Mouse (Mus musculus): ENCODE data around the gene Olfr204. TPM values are rescaled to one million over a fixed set of nuclear protein-coding genes. Genes with fewer than 3 reads are reported as not detected.

Gene Olfr204
- not detected in 2 replicates for polyA plus RNA-seq (2015; fragmentation: Nextera tagmentation; extraction: Ambion mirVana)

DNA sequence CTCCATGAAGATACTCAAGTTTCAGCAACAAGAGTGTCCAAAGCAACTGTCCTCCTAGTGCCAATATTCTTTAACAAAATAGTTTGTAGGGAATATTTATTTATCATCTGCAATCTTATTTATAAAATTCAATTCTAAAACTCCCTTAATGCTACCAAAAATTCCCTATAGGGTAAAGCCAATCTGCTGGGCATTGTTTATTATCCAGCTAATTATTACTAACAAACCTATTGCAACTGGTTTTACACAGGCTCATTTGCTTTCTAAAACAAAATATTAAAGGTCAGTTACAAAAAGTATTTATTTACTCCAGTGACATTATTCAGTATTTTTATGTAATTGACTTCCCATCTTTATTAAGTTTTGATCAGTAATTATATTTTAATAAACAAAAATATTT, at the start of gene Olfr204:
Gene Olfr204, minus strand, starts transcription at position 101 of the 400 bp plus-strand sequence.

DNA sequence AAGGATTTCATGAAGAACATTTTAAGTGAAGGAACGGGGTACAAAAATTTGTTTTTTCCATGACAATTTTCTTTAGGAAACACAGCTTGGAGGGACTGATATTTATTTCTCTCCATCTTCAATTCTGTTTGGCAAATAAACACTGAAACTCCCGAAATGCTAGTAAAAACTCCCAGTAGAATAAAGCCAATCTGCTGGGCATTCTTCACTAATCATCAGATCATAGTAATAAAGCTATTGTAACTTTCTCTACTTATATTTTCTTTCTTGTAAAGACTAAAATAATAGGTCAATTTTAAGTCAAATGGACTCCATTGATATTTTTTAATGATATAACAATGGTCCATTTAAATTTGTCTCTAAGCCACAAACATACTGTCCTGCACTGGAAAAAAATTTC, 45.8 kb upstream of the Olfr204 start, which contains the start of gene Olfr209:
Gene Olfr209, minus strand, starts transcription at position 101 of the 400 bp plus-strand sequence.

DNA sequence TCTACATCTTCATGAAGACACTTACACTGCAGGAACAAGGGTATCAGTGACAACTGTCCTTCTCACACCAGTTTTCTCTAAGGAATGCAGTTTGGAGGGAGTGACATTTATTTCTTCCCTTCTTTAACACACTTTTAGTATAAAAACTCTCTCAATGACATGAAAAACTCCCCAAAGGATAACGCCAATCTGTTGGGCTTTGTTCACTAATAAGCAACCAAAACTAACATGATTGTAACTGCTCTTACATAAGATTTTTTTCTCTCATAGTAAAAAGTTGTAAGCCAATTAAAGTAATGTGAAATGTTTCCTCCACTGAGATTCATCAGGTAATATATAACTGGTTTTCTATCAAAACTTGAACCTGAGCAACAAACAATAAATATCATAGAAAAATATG, 31.1 kb upstream of the Olfr204 start, which contains the start of gene Olfr206:
Gene Olfr206, minus strand, starts transcription at position 101 of the 400 bp plus-strand sequence.

DNA sequence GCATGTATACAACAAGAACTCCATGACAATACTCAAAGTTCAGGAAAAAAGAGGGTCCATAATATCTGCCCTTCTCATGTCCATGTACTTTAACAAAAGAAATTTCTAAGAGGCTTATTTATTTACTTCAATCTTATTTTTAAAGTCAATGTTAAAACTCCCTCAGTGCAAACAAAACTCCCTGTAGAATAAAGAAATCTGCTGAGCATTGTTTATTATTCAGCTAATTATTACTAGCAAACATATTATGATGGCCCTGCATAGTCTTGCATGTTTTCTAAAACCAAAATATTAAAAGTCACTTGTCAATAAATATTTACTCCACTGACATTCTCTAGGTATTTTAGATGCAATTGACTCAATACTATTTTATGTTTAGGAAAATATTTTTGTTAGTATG, 13.0 kb upstream of the Olfr204 start, which contains the start of gene Olfr205:
Gene Olfr205, minus strand, starts transcription at position 101 of the 400 bp plus-strand sequence.

DNA sequence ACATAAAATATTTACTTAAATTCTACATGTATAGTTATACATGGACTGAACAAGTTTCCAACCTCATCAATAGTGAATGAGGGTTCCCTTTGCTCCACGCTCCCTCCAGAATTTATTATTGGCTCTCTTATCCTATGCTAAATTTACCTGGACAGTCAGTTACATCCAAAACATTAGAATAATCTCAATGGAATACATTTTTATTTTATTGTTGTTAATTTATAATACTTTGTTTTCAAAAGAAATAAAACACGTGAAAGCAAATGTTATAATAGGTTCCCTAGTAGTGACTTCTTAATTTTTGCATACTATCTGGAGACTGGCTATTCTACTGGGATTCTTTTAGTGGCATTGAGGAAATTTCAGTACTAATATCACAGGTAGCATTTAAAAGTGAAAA, 19.5 kb downstream of the Olfr204 start, which contains the start of gene Olfr203:
Gene Olfr203, plus strand, starts transcription at position 301 of the 400 bp plus-strand sequence.

DNA sequence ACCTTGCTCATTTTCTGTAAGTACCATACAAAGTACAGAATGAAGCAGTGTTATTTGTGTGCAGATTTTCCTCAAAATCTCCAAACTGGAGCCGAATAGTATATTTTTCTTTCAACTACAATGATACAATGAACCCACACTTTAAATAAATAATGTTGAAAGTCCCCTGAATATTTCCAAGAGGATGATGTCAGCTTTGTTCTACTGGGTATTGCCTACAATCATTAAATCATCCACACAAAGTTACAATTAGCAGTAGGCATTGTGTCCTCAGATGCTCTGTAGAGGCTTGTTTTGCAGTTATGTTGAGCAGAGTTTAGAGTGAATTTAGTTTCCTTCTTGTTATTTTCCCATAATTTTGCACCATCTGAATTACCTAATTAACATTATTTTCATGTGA, 31.4 kb downstream of the Olfr204 start, which contains the start of gene Olfr202:
Gene Olfr202, minus strand, starts transcription at position 101 of the 400 bp plus-strand sequence.

DNA sequence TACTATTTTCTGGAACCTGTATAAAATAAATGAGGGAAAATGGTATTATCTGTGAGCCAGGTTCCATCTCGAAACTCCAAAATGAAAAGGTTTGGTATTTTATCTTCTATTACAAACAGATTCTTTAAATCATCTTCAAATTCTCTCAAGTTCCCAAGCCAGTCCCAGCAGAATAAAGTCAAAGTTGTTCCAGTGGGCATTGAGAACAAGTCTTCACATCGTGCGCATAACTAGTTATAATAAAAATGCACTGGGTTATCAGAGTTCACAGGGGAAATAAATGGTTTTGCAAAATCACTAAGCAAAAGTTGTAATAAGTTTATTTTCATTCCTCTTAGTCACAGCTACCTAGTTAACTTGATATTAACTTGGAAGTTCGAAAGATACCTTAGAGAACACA, 45.5 kb downstream of the Olfr204 start, which contains the start of gene Olfr201:
Gene Olfr201, minus strand, starts transcription at position 101 of the 400 bp plus-strand sequence.

Other genes with a start within 250 kb of the Olfr204 start
- not detected in 2 replicates for gene Olfr190, start 240.2 kb downstream of the Olfr204 start, polyA plus RNA-seq (2015; fragmentation: Nextera tagmentation; extraction: Ambion mirVana)
- gene Olfr191, start 228.4 kb downstream of the Olfr204 start, polyA plus RNA-seq (2015; fragmentation: Nextera tagmentation; extraction: Ambion mirVana), result not detected in 2 replicates
- not detected in 2 replicates for gene Olfr193, start 206.4 kb downstream of the Olfr204 start, polyA plus RNA-seq (2015; fragmentation: Nextera tagmentation; extraction: Ambion mirVana)
- not detected in 2 replicates for gene Olfr194, start 197.2 kb downstream of the Olfr204 start, polyA plus RNA-seq (2015; fragmentation: Nextera tagmentation; extraction: Ambion mirVana)
- not detected in 2 replicates for gene Olfr195, start 171.2 kb downstream of the Olfr204 start, polyA plus RNA-seq (2015; fragmentation: Nextera tagmentation; extraction: Ambion mirVana)
- gene Olfr196, start 147.8 kb downstream of the Olfr204 start, polyA plus RNA-seq (2015; fragmentation: Nextera tagmentation; extraction: Ambion mirVana), result not detected in 2 replicates
- gene Olfr198, start 114.7 kb downstream of the Olfr204 start, polyA plus RNA-seq (2015; fragmentation: Nextera tagmentation; extraction: Ambion mirVana), result not detected in 2 replicates
- gene Olfr199, start 98.5 kb downstream of the Olfr204 start, polyA plus RNA-seq (2015; fragmentation: Nextera tagmentation; extraction: Ambion mirVana), result not detected in 2 replicates
- not detected in 2 replicates for gene Olfr201, start 45.6 kb downstream of the Olfr204 start, polyA plus RNA-seq (2015; fragmentation: Nextera tagmentation; extraction: Ambion mirVana)
- not detected in 2 replicates for gene Olfr202, start 31.5 kb downstream of the Olfr204 start, polyA plus RNA-seq (2015; fragmentation: Nextera tagmentation; extraction: Ambion mirVana)
- gene Olfr203, start 19.4 kb downstream of the Olfr204 start, polyA plus RNA-seq (2015; fragmentation: Nextera tagmentation; extraction: Ambion mirVana), result not detected in 2 replicates
- not detected in 2 replicates for gene Olfr205, start 12.9 kb upstream of the Olfr204 start, polyA plus RNA-seq (2015; fragmentation: Nextera tagmentation; extraction: Ambion mirVana)
- not detected in 2 replicates for gene Olfr206, start 31.0 kb upstream of the Olfr204 start, polyA plus RNA-seq (2015; fragmentation: Nextera tagmentation; extraction: Ambion mirVana)
- not detected in 2 replicates for gene Olfr209, start 45.7 kb upstream of the Olfr204 start, polyA plus RNA-seq (2015; fragmentation: Nextera tagmentation; extraction: Ambion mirVana)
- not detected in 2 replicates for gene Gabrr3, start 89.1 kb upstream of the Olfr204 start, polyA plus RNA-seq (2015; fragmentation: Nextera tagmentation; extraction: Ambion mirVana)
- 10.3 and 18.8 TPM in 2 replicates for gene Riox2, start 153.5 kb upstream of the Olfr204 start, polyA plus RNA-seq (2015; fragmentation: Nextera tagmentation; extraction: Ambion mirVana)